Mouse (Mus musculus) neural tube, embryonic 14.5 days (tissue): ENCODE measurements around the gene Gm5767. TPM values are rescaled to one million over a fixed set of nuclear protein-coding genes. Genes with fewer than 3 reads are reported as not detected.
"Not testable (repeated sequence)": the region's sequence is repeated elsewhere in the genome, so short reads cannot be mapped to it uniquely, and the experiment has no call there.

Source experiments
- ATAC-seq: fragments of 200-750 bp; cut with Nextera tagmentation; 2 replicates; pipeline ENCODE4 v1.8.0; 2017; ENCODE audit warnings: low read depth, mild to moderate bottlenecking, moderate TSS enrichment, moderate library complexity
- H3K27ac ChIP-seq: fragments of 300-500 bp; sonication (generic); 2 replicates; pipeline ENCODE4 v1.5.1; 2014; ENCODE audit warnings: low read depth, mild to moderate bottlenecking, control low read depth, low read length, moderate library complexity, mixed read lengths
- H3K27me3 ChIP-seq: fragments of 300-500 bp; sonication (generic); 2 replicates; pipeline ENCODE4 v1.6.1; 2014; ENCODE audit warnings: low read length; ENCODE audit not compliant: control insufficient read depth, insufficient read depth
- H3K36me3 ChIP-seq: fragments of 300-500 bp; sonication (generic); 2 replicates; pipeline ENCODE4 v1.6.1; 2014; ENCODE audit warnings: low read length, mixed read lengths; ENCODE audit not compliant: control insufficient read depth, insufficient read depth
- H3K4me1 ChIP-seq: fragments of 300-500 bp; sonication (generic); 2 replicates; pipeline ENCODE4 v1.6.1; 2014; ENCODE audit warnings: low read length; ENCODE audit not compliant: control insufficient read depth, insufficient read depth
- H3K4me2 ChIP-seq: fragments of 300-500 bp; sonication (generic); 2 replicates; pipeline ENCODE4 v1.6.1; 2014; ENCODE audit warnings: mild to moderate bottlenecking, low read depth, low read length, control low read depth
- H3K4me3 ChIP-seq: fragments of 300-500 bp; sonication (generic); 2 replicates; pipeline ENCODE4 v1.5.1; 2014; ENCODE audit warnings: low read depth, low read length, control low read depth, mixed read lengths
- H3K9ac ChIP-seq: fragments of 300-500 bp; sonication (generic); replicated peaks from 2 replicates; pipeline ENCODE4 v1.6.1; 2014; ENCODE audit warnings: low read depth, mild to moderate bottlenecking, control low read depth, low read length, mixed read lengths
- H3K9me3 ChIP-seq: fragments of 300-500 bp; sonication (generic); 2 replicates; pipeline ENCODE4 v1.6.1; 2016; ENCODE audit warnings: low read length; ENCODE audit not compliant: control insufficient read depth
- WGBS: fragments of 180-500 bp; shearing (Covaris S2); extraction: QIAGEN DNeasy Blood & Tissue Kit; methylation state at CpG from one replicate; pipeline ENCODE4 v1.1.7; 2014; 5-methylcytosine and 5-hydroxymethylcytosine counted together
- polyA plus RNA-seq: library from polyadenylated mRNA; unstranded; fragments of >200 nt; fragmentation: Nextera tagmentation; extraction: Ambion mirVana; gene quantifications from 2 replicates; pipeline ENCODE4 v1.2.1, GENCODE M21; 2014

Gm5767 gene
- polyA plus RNA-seq, 1 experiment from 2014 or later = not detected

DNA sequence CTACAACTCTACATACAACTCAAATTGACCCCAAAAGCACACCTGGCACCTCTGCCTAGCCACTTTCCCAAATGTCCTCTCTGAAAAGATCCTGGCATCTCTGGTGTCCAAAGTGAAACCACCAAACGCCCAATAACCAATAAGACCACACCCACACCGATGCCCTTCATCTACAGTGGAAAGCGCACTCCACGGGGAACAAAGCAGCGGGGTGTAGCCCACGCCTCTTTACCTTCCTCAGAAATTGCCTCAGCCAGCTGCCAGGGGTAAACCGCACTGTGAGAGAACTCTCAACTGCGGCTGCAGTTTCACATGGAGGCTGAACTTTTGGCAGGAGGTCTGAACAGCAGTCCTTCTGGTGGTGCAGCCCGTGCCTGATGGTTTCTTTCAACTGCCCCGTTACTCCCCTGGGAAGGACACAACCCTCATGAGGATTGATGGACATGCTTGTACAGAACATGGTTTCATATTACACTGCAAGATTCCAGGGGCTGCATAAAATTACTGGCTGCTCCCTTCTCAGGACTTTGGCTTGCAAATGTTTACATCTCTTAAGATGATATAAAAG is 35.0 kb downstream of the Gm5767 start:
- Histone ChIP-seq H3K36me3 (peaks cover 21% of the 10 kb centered on the region), H3K27me3 (no peaks in the 10 kb centered on the region)
- 76% methylated on average over 10 of the region's 10 CpGs for WGBS

GRCm38 (mm10) chr16:8716300-8716699 is 35.7 kb downstream of the Gm5767 start:
- 82% methylated on average over 6 of the region's 6 CpGs for WGBS
- Histone ChIP-seq H3K36me3 (peaks cover 18% of the 10 kb centered on the region), H3K9ac (no peak overlapping the region), H3K27me3 (no peaks in the 10 kb centered on the region), H3K4me2 (no peak overlapping the region), H3K4me3 (no peak overlapping the region), H3K27ac (no peak overlapping the region), H3K4me1 (0 out of 2 replicates have a peak, but pooled peaks cover 3% of the 10 kb centered on the region), H3K9me3 (no peaks in the 10 kb centered on the region)
- ATAC-seq = no peak

More for the DNA sequence above, 35.0 kb downstream of the Gm5767 start:
- ATAC-seq = no peak
- Histone ChIP-seq H3K9ac (no peak overlapping the region), H3K4me3 (no peak overlapping the region), H3K9me3 (no peaks in the 10 kb centered on the region), H3K4me1 (0 out of 2 replicates have a peak, but pooled peaks cover 3% of the 10 kb centered on the region), H3K27ac (no peak overlapping the region), H3K4me2 (no peak overlapping the region)

GRCm38 (mm10) chr16:8717744-8718143 is 37.2 kb downstream of the Gm5767 start:
- peaks cover 16% of the 10 kb centered on the region for H3K36me3 ChIP-seq
- no peak overlapping the region for H3K27ac ChIP-seq
- WGBS = 93% methylated on average over 10 of the region's 10 CpGs
- H3K4me2 ChIP-seq = no peak overlapping the region
- ATAC-seq = no peak
- H3K9ac ChIP-seq = no peak overlapping the region
- no peaks in the 10 kb centered on the region for H3K27me3 ChIP-seq
- no peak overlapping the region for H3K4me3 ChIP-seq
- H3K4me1 ChIP-seq = 0 out of 2 replicates have a peak, but pooled peaks cover 3% of the 10 kb centered on the region
- H3K9me3 ChIP-seq = no peaks in the 10 kb centered on the region

DNA sequence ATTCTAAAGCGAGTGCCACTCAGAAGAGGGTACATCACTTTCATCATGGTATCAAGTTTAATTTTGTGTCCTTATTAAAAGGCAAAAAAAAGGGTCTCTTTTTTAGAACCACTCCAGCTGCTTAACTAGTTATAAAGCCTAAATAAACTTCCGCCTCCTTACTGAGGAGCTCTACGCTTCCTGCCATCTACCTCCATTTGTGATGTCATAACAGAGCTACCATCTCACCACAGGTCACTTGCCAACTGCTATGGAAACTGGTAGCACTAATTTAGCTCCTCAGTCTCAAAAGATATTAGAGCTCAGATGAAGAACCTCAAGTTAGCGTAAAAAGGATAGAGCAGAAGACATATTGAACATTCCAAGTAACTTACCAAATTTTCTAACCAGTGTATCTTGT is 39.9 kb downstream of the Gm5767 start:
- Histone ChIP-seq H3K4me2 (no peak overlapping the region), H3K27me3 (no peaks in the 10 kb centered on the region), H3K36me3 (0 out of 2 replicates have a peak, but pooled peaks cover 4% of the 10 kb centered on the region), H3K27ac (no peak overlapping the region), H3K9ac (no peak overlapping the region), H3K9me3 (no peaks in the 10 kb centered on the region), H3K4me1 (no peaks in the 10 kb centered on the region), H3K4me3 (no peak overlapping the region)
- 97% methylated on average over 4 of the region's 4 CpGs for WGBS
- ATAC-seq = no peak

GRCm38 (mm10) chr16:8724031-8724430 is 43.5 kb downstream of the Gm5767 start:
- H3K27me3 ChIP-seq = no peaks in the 10 kb centered on the region
- H3K4me2 ChIP-seq = no peak overlapping the region
- no peaks in the 10 kb centered on the region for H3K4me1 ChIP-seq
- no peak overlapping the region for H3K27ac ChIP-seq
- ATAC-seq = no peak
- no peaks in the 10 kb centered on the region for H3K9me3 ChIP-seq
- 91% methylated on average over 3 of the region's 3 CpGs for WGBS
- no peaks in the 10 kb centered on the region for H3K36me3 ChIP-seq
- no peak overlapping the region for H3K9ac ChIP-seq
- H3K4me3 ChIP-seq = no peak overlapping the region

GRCm38 (mm10) chr16:8725807-8726206 is 45.2 kb downstream of the Gm5767 start:
- Histone ChIP-seq H3K27me3 (no peaks in the 10 kb centered on the region), H3K9ac (no peak overlapping the region), H3K4me1 (0 out of 2 replicates have a peak, but pooled peaks cover 7% of the 10 kb centered on the region), H3K27ac (no peak overlapping the region), H3K4me2 (no peak overlapping the region), H3K36me3 (no peaks in the 10 kb centered on the region), H3K9me3 (no peaks in the 10 kb centered on the region), H3K4me3 (no peak overlapping the region)
- 99% methylated on average over 2 of the region's 2 CpGs for WGBS
- no peak for ATAC-seq

- Histone ChIP-seq H3K27me3 (no peaks in the 10 kb centered on the region), H3K9me3 (no peaks in the 10 kb centered on the region), H3K4me3 (no peak overlapping the region), H3K9ac (no peak overlapping the region), H3K4me2 (no peak overlapping the region), H3K4me1 (0 out of 2 replicates have a peak, but pooled peaks cover 8% of the 10 kb centered on the region), H3K27ac (no peak overlapping the region), H3K36me3 (no peaks in the 10 kb centered on the region)
- ATAC-seq = no peak
- 91% methylated on average over 5 of the region's 5 CpGs for WGBS
Observed at GRCm38 (mm10) chr16:8728111-8728748, 47.7 kb downstream of the Gm5767 start.

DNA sequence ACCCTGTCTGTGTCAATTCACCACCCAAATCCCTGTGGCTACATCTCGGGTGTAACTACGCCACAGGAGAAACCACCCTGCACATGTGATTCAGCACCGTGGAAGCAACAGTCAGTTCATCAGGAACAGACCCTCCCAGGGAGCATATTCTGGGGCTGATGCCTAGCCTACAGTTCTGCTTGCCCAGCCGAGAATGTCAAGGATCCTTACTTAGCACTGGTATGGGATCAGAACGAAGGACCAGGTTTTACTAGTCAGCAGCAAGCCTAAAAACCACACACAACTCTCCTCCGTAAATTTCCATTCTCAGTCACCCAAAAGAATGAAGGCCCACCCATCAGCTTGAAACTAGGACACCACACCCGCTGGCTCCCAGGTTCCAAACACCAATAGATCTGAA is 51.1 kb downstream of the Gm5767 start:
- Histone ChIP-seq H3K9me3 (no peaks in the 10 kb centered on the region), H3K4me2 (no peak overlapping the region), H3K27ac (no peak overlapping the region), H3K4me3 (no peak overlapping the region), H3K36me3 (no peaks in the 10 kb centered on the region), H3K9ac (no peak overlapping the region), H3K27me3 (no peaks in the 10 kb centered on the region), H3K4me1 (peaks cover 32% of the 10 kb centered on the region)
- WGBS = 90% methylated on average over 7 of the region's 7 CpGs
- ATAC-seq = no peak

GRCm38 (mm10) chr16:8732450-8732849 is 51.9 kb downstream of the Gm5767 start:
- H3K27ac ChIP-seq, H3K4me2 ChIP-seq, H3K9ac ChIP-seq, H3K27me3 ChIP-seq, H3K4me3 ChIP-seq, H3K9me3 ChIP-seq, H3K36me3 ChIP-seq, ATAC-seq: not testable (repeated sequence)
- H3K4me1 ChIP-seq = peaks cover 39% of the 10 kb centered on the region
- WGBS = 88% methylated on average over 3 of the region's 4 CpGs
